Mouse (Mus musculus): ENCODE results near the gene Cltc.
"Not testable (repeated sequence)": the region's sequence is repeated elsewhere in the genome, so short reads cannot be mapped to it uniquely, and the experiment has no call there.

The Cltc gene

GRCm38 (mm10) chr11:86757480-86758371, at the start of gene Cltc:
Cltc (minus strand) TSS chr11:86757565.
- peak; percentile 93 to 96 for DNase-seq (ENCODE audit: low spot score in 2 of 2)

- peak; percentile 26 to 35 for DNase-seq (ENCODE audit: low spot score in 2 of 2)
These were observed 49.7 kb upstream of the Cltc start for GRCm38 (mm10) chr11:86807001-86807477.

GRCm38 (mm10) chr11:86794161-86794560, 36.8 kb upstream of the Cltc start:
- no peak for DNase-seq (ENCODE audit: low spot score in 2 of 2)

GRCm38 (mm10) chr11:86787436-86787835, 30.1 kb upstream of the Cltc start:
- DNase-seq (ENCODE audit: low spot score in 2 of 2) = not testable (repeated sequence)

GRCm38 (mm10) chr11:86785767-86786166, 28.4 kb upstream of the Cltc start:
- no peak for DNase-seq (ENCODE audit: low spot score in 2 of 2)

- no peak for DNase-seq (ENCODE audit: low spot score in 2 of 2)
These were observed 12.5 kb upstream of the Cltc start for GRCm38 (mm10) chr11:86769884-86770283.

GRCm38 (mm10) chr11:86764501-86764900, 7.1 kb upstream of the Cltc start:
- DNase-seq (ENCODE audit: low spot score in 2 of 2) = no peak

- not testable (repeated sequence) for DNase-seq (ENCODE audit: low spot score in 2 of 2)
These were observed 5.8 kb upstream of the Cltc start for GRCm38 (mm10) chr11:86763127-86763526.

GRCm38 (mm10) chr11:86760357-86760756, 3.0 kb upstream of the Cltc start:
- no peak for DNase-seq (ENCODE audit: low spot score in 2 of 2)

GRCm38 (mm10) chr11:86759886-86760285, 2.5 kb upstream of the Cltc start:
- no peak for DNase-seq (ENCODE audit: low spot score in 2 of 2)

GRCm38 (mm10) chr11:86759226-86759625, 1.9 kb upstream of the Cltc start:
- no peak for DNase-seq (ENCODE audit: low spot score in 2 of 2)

GRCm38 (mm10) chr11:86758559-86758958, 1.2 kb upstream of the Cltc start:
- DNase-seq (ENCODE audit: low spot score in 2 of 2) = no peak

GRCm38 (mm10) chr11:86757142-86757479, 254 bp downstream of the Cltc start:
- no peak for DNase-seq (ENCODE audit: low spot score in 2 of 2)

GRCm38 (mm10) chr11:86756156-86757141, 916 bp downstream of the Cltc start:
- peak; percentile 5 to 34 for DNase-seq (ENCODE audit: low spot score in 2 of 2)

GRCm38 (mm10) chr11:86752404-86752803, 5.0 kb downstream of the Cltc start:
- no peak for DNase-seq (ENCODE audit: low spot score in 2 of 2)

- DNase-seq (ENCODE audit: low spot score in 2 of 2) = no peak
These were observed 6.4 kb downstream of the Cltc start for GRCm38 (mm10) chr11:86751010-86751409.

- no peak for DNase-seq (ENCODE audit: low spot score in 2 of 2)
These were observed 7.5 kb downstream of the Cltc start for GRCm38 (mm10) chr11:86749776-86750423.

GRCm38 (mm10) chr11:86745634-86746404, 11.5 kb downstream of the Cltc start:
- DNase-seq (ENCODE audit: low spot score in 2 of 2) = no peak

GRCm38 (mm10) chr11:86742605-86743004, 14.8 kb downstream of the Cltc start:
- no peak for DNase-seq (ENCODE audit: low spot score in 2 of 2)

GRCm38 (mm10) chr11:86741505-86741904, 15.9 kb downstream of the Cltc start:
- no peak for DNase-seq (ENCODE audit: low spot score in 2 of 2)

GRCm38 (mm10) chr11:86739470-86739869, 17.9 kb downstream of the Cltc start:
- no peak for DNase-seq (ENCODE audit: low spot score in 2 of 2)
